Mouse (Mus musculus): Measurements from ENCODE around the gene Cyld. TPM values are rescaled to one million over a fixed set of nuclear protein-coding genes. Genes with fewer than 3 reads are reported as not detected.
"Not testable (repeated sequence)": the region's sequence is repeated elsewhere in the genome, so short reads cannot be mapped to it uniquely, and the experiment has no call there.

Gene Cyld
- polyA plus RNA-seq, 1 experiment from 2014 or later: 18.1 TPM

- Histone ChIP-seq H3K4me3 (ENCODE audit: low read depth, low read length) (no peak overlapping the region), H3K36me3 (ENCODE audit: control insufficient read depth, insufficient read depth, low read length) (no peaks in the 10 kb centered on the region), H3K4me2 (replicated peaks; ENCODE audit: low read depth, low read length) (no peak overlapping the region), H3K9ac (replicated peaks; ENCODE audit: low read depth, low read length) (no peak overlapping the region), H3K27me3 (ENCODE audit: control insufficient read depth, insufficient read depth, low read length) (no peaks in the 10 kb centered on the region), H3K27ac (ENCODE audit: low read length) (no peak overlapping the region), H3K9me3 (ENCODE audit: control insufficient read depth, low read depth, low read length) (no peaks in the 10 kb centered on the region), H3K4me1 (ENCODE audit: control insufficient read depth, insufficient read depth, low read length) (no peaks in the 10 kb centered on the region)
- ATAC-seq (ENCODE audit: insufficient number of reproducible peaks, insufficient read depth, low FRiP score, low read depth): no peak
- WGBS: 91% methylated on average over 1 of the region's 1 CpGs
Observed at GRCm38 (mm10) chr8:88783722-88784121, 86.9 kb downstream of the Cyld start.

GRCm38 (mm10) chr8:88788335-88788734 is 91.5 kb downstream of the Cyld start:
- not testable (repeated sequence) for H3K9ac ChIP-seq (replicated peaks; ENCODE audit: low read depth, low read length); ATAC-seq (ENCODE audit: insufficient number of reproducible peaks, insufficient read depth, low FRiP score, low read depth); H3K27ac ChIP-seq (ENCODE audit: low read length); H3K4me3 ChIP-seq (ENCODE audit: low read depth, low read length); H3K27me3 ChIP-seq (ENCODE audit: control insufficient read depth, insufficient read depth, low read length); H3K36me3 ChIP-seq (ENCODE audit: control insufficient read depth, insufficient read depth, low read length); H3K9me3 ChIP-seq (ENCODE audit: control insufficient read depth, low read depth, low read length); H3K4me1 ChIP-seq (ENCODE audit: control insufficient read depth, insufficient read depth, low read length); H3K4me2 ChIP-seq (replicated peaks; ENCODE audit: low read depth, low read length)
- WGBS: 73% methylated on average over 3 of the region's 3 CpGs

DNA sequence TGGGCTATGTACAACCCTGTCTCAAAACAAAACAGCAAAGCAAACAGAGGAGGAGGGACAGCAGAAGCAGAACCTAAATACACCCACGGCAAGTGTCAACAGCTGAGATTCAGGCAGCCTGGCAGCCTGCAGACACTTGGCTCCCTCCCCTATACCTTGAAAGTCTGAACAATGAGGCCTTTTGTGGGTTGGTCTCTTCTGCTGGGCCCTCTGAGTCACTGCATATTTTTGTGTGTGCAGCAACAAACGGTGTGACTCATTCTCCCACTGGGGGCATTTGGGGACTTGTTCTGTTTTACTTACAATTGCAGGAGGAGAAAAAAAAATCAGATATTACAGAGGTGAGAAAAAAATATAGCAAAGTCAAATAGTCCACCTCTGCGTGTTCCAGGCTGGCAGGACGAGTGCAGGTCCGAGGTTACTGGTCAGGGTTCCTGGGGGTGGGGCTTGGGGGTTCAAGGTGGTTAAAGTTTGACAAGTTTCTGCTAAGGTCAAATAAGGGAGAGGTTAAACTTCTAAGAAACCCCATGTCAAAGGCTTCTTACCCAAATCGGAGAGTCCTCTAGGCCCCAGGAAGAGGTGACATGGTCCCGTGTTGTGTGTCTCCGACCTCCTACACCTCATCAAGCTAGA is 96.0 kb downstream of the Cyld start:
- no peak overlapping the region for H3K4me3 ChIP-seq (ENCODE audit: low read depth, low read length)
- no peak overlapping the region for H3K4me2 ChIP-seq (replicated peaks; ENCODE audit: low read depth, low read length)
- H3K9ac ChIP-seq (replicated peaks; ENCODE audit: low read depth, low read length): no peak overlapping the region
- no peaks in the 10 kb centered on the region for H3K27me3 ChIP-seq (ENCODE audit: control insufficient read depth, insufficient read depth, low read length)
- no peaks in the 10 kb centered on the region for H3K36me3 ChIP-seq (ENCODE audit: control insufficient read depth, insufficient read depth, low read length)
- no peak overlapping the region for H3K27ac ChIP-seq (ENCODE audit: low read length)
- WGBS: 69% methylated on average over 8 of the region's 8 CpGs
- H3K4me1 ChIP-seq (ENCODE audit: control insufficient read depth, insufficient read depth, low read length): no peaks in the 10 kb centered on the region; the same call in 1 of the 2 replicates
- peak; percentile 46; the same call in 1 of the 2 replicates for ATAC-seq (ENCODE audit: insufficient number of reproducible peaks, insufficient read depth, low FRiP score, low read depth)
- H3K9me3 ChIP-seq (ENCODE audit: control insufficient read depth, low read depth, low read length): no peaks in the 10 kb centered on the region

DNA sequence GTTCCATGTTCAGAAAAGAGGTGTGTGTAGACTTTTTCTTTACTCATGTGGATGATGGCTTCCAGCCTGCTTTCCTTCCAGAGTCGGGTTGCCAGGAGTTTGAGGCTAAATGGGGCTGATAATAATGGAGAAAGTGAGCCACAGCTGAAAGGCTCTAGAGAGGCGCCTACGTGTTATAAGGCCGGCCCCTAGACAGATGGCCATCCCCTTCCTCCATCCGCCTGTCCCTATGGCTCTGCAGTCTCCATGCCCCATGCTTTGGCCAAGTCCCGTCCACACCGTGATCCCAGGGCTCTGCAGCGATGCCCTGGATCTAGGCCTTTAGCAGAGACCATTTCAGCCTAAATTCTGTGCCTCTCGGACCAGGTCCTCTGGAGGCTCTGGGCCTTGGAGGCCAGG is 96.5 kb downstream of the Cyld start:
- Histone ChIP-seq H3K27me3 (ENCODE audit: control insufficient read depth, insufficient read depth, low read length) (no peaks in the 10 kb centered on the region), H3K4me3 (ENCODE audit: low read depth, low read length) (no peak overlapping the region), H3K4me1 (ENCODE audit: control insufficient read depth, insufficient read depth, low read length) (no peaks in the 10 kb centered on the region; the same call in 1 of the 2 replicates), H3K9ac (replicated peaks; ENCODE audit: low read depth, low read length) (no peak overlapping the region), H3K4me2 (replicated peaks; ENCODE audit: low read depth, low read length) (no peak overlapping the region), H3K27ac (ENCODE audit: low read length) (no peak overlapping the region), H3K36me3 (ENCODE audit: control insufficient read depth, insufficient read depth, low read length) (no peaks in the 10 kb centered on the region), H3K9me3 (ENCODE audit: control insufficient read depth, low read depth, low read length) (no peaks in the 10 kb centered on the region)
- ATAC-seq (ENCODE audit: insufficient number of reproducible peaks, insufficient read depth, low FRiP score, low read depth): no peak
- 86% methylated on average over 9 of the region's 9 CpGs for WGBS

DNA sequence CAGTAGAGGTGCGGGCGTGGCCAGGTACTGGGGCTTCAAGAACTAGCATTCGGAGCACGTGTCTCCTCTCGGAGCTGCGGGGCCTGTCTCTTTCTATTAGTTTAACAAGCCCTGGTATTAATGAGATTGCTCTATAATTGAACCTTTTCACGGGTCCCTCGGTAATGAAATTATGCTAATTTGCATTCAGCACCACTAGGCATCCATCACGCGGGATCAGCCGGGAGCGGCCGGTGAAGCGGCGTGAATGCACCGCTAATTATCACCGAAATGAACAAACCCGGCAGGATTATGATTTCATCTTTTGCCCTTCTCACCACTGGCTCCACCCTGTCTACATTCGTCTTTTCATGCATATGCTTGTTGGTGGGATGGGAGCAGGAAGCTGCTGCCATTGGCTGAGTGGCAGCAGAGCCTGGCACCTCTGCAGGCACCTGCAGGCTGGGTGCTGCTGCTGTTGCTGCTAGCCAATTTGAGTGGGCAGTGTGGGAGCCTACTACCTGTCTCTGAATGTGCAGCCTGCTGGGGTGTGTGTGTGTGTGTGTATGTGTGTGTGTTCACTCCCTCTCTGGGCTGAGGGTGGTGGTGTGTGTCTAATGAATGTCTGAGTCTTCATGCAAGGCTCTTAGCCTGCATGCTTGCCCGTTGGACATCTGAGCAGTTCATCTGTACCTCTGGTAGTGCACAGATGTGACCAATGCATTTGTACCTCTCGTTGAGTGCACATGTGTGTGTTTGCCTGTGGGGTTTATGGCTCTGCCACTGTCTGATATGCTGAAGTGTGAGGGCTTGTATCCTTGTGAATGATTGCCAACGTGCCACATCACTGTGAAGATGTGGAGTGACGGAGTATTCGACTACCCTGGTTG is 97.2 kb downstream of the Cyld start:
- Histone ChIP-seq H3K27me3 (ENCODE audit: control insufficient read depth, insufficient read depth, low read length) (no peaks in the 10 kb centered on the region), H3K9me3 (ENCODE audit: control insufficient read depth, low read depth, low read length) (no peaks in the 10 kb centered on the region), H3K4me1 (ENCODE audit: control insufficient read depth, insufficient read depth, low read length) (no peaks in the 10 kb centered on the region; the same call in 1 of the 2 replicates), H3K27ac (ENCODE audit: low read length) (no peak overlapping the region), H3K4me3 (ENCODE audit: low read depth, low read length) (no peak overlapping the region), H3K36me3 (ENCODE audit: control insufficient read depth, insufficient read depth, low read length) (no peaks in the 10 kb centered on the region), H3K9ac (replicated peaks; ENCODE audit: low read depth, low read length) (no peak overlapping the region), H3K4me2 (replicated peaks; ENCODE audit: low read depth, low read length) (no peak overlapping the region)
- ATAC-seq (ENCODE audit: insufficient number of reproducible peaks, insufficient read depth, low FRiP score, low read depth): no peak
- WGBS: 90% methylated on average over 24 of the region's 24 CpGs

- Histone ChIP-seq H3K9me3 (ENCODE audit: control insufficient read depth, low read depth, low read length) (no peaks in the 10 kb centered on the region), H3K4me1 (ENCODE audit: control insufficient read depth, insufficient read depth, low read length) (no peaks in the 10 kb centered on the region; the same call in 1 of the 2 replicates), H3K4me2 (replicated peaks; ENCODE audit: low read depth, low read length) (no peak overlapping the region), H3K4me3 (ENCODE audit: low read depth, low read length) (no peak overlapping the region), H3K27ac (ENCODE audit: low read length) (no peak overlapping the region), H3K27me3 (ENCODE audit: control insufficient read depth, insufficient read depth, low read length) (no peaks in the 10 kb centered on the region), H3K36me3 (ENCODE audit: control insufficient read depth, insufficient read depth, low read length) (no peaks in the 10 kb centered on the region), H3K9ac (replicated peaks; ENCODE audit: low read depth, low read length) (no peak overlapping the region)
- ATAC-seq (ENCODE audit: insufficient number of reproducible peaks, insufficient read depth, low FRiP score, low read depth): no peak
- 77% methylated on average over 7 of the region's 7 CpGs for WGBS
Observed at GRCm38 (mm10) chr8:88794615-88794907, 97.7 kb downstream of the Cyld start.

- H3K4me3 ChIP-seq (ENCODE audit: low read depth, low read length): no peak overlapping the region
- H3K36me3 ChIP-seq (ENCODE audit: control insufficient read depth, insufficient read depth, low read length): no peaks in the 10 kb centered on the region
- H3K9ac ChIP-seq (replicated peaks; ENCODE audit: low read depth, low read length): no peak overlapping the region
- ATAC-seq (ENCODE audit: insufficient number of reproducible peaks, insufficient read depth, low FRiP score, low read depth): no peak
- no peaks in the 10 kb centered on the region for H3K27me3 ChIP-seq (ENCODE audit: control insufficient read depth, insufficient read depth, low read length)
- no peak overlapping the region for H3K27ac ChIP-seq (ENCODE audit: low read length)
- no peak overlapping the region for H3K4me2 ChIP-seq (replicated peaks; ENCODE audit: low read depth, low read length)
- WGBS: 86% methylated on average over 5 of the region's 5 CpGs
- H3K9me3 ChIP-seq (ENCODE audit: control insufficient read depth, low read depth, low read length): no peaks in the 10 kb centered on the region
- H3K4me1 ChIP-seq (ENCODE audit: control insufficient read depth, insufficient read depth, low read length): no peaks in the 10 kb centered on the region; the same call in 1 of the 2 replicates
Observed at GRCm38 (mm10) chr8:88795896-88796295, 99.1 kb downstream of the Cyld start.

GRCm38 (mm10) chr8:88796651-88797050 is 99.8 kb downstream of the Cyld start:
- 78% methylated on average over 9 of the region's 9 CpGs for WGBS
- Histone ChIP-seq H3K27ac (ENCODE audit: low read length) (no peak overlapping the region), H3K4me2 (replicated peaks; ENCODE audit: low read depth, low read length) (no peak overlapping the region), H3K9ac (replicated peaks; ENCODE audit: low read depth, low read length) (no peak overlapping the region), H3K36me3 (ENCODE audit: control insufficient read depth, insufficient read depth, low read length) (no peaks in the 10 kb centered on the region), H3K9me3 (ENCODE audit: control insufficient read depth, low read depth, low read length) (no peaks in the 10 kb centered on the region), H3K4me1 (ENCODE audit: control insufficient read depth, insufficient read depth, low read length) (no peaks in the 10 kb centered on the region; the same call in 1 of the 2 replicates), H3K4me3 (ENCODE audit: low read depth, low read length) (no peak overlapping the region), H3K27me3 (ENCODE audit: control insufficient read depth, insufficient read depth, low read length) (no peaks in the 10 kb centered on the region)
- ATAC-seq (ENCODE audit: insufficient number of reproducible peaks, insufficient read depth, low FRiP score, low read depth): no peak
